Mouse (Mus musculus) neural tube, embryonic 14.5 days (tissue): ENCODE results near the gene Lypd5. TPM values are rescaled to one million over a fixed set of nuclear protein-coding genes. Genes with fewer than 3 reads are reported as not detected.
A peak's percentile ranks its signal among the peaks of the same experiment; 100 is the strongest.

Experiments used
- ATAC-seq: fragments of 200-750 bp; cut with Nextera tagmentation; 2 replicates; pipeline ENCODE4 v1.8.0; 2017; ENCODE audit warnings: low read depth, mild to moderate bottlenecking, moderate TSS enrichment, moderate library complexity
- H3K27ac ChIP-seq: fragments of 300-500 bp; sonication (generic); 2 replicates; pipeline ENCODE4 v1.5.1; 2014; ENCODE audit warnings: low read depth, mild to moderate bottlenecking, control low read depth, low read length, moderate library complexity, mixed read lengths
- H3K27me3 ChIP-seq: fragments of 300-500 bp; sonication (generic); 2 replicates; pipeline ENCODE4 v1.6.1; 2014; ENCODE audit warnings: low read length; ENCODE audit not compliant: control insufficient read depth, insufficient read depth
- H3K36me3 ChIP-seq: fragments of 300-500 bp; sonication (generic); 2 replicates; pipeline ENCODE4 v1.6.1; 2014; ENCODE audit warnings: low read length, mixed read lengths; ENCODE audit not compliant: control insufficient read depth, insufficient read depth
- H3K4me1 ChIP-seq: fragments of 300-500 bp; sonication (generic); 2 replicates; pipeline ENCODE4 v1.6.1; 2014; ENCODE audit warnings: low read length; ENCODE audit not compliant: control insufficient read depth, insufficient read depth
- H3K4me2 ChIP-seq: fragments of 300-500 bp; sonication (generic); 2 replicates; pipeline ENCODE4 v1.6.1; 2014; ENCODE audit warnings: mild to moderate bottlenecking, low read depth, low read length, control low read depth
- H3K4me3 ChIP-seq: fragments of 300-500 bp; sonication (generic); 2 replicates; pipeline ENCODE4 v1.5.1; 2014; ENCODE audit warnings: low read depth, low read length, control low read depth, mixed read lengths
- H3K9ac ChIP-seq: fragments of 300-500 bp; sonication (generic); replicated peaks from 2 replicates; pipeline ENCODE4 v1.6.1; 2014; ENCODE audit warnings: low read depth, mild to moderate bottlenecking, control low read depth, low read length, mixed read lengths
- H3K9me3 ChIP-seq: fragments of 300-500 bp; sonication (generic); 2 replicates; pipeline ENCODE4 v1.6.1; 2016; ENCODE audit warnings: low read length; ENCODE audit not compliant: control insufficient read depth
- WGBS: fragments of 180-500 bp; shearing (Covaris S2); extraction: QIAGEN DNeasy Blood & Tissue Kit; methylation state at CpG from one replicate; pipeline ENCODE4 v1.1.7; 2014; 5-methylcytosine and 5-hydroxymethylcytosine counted together
- polyA plus RNA-seq: library from polyadenylated mRNA; unstranded; fragments of >200 nt; fragmentation: Nextera tagmentation; extraction: Ambion mirVana; gene quantifications from 2 replicates; pipeline ENCODE4 v1.2.1, GENCODE M21; 2014

Gene Lypd5
- polyA plus RNA-seq, 1 experiment from 2014 or later, result not detected

GRCm38 (mm10) chr7:24376456-24376855, 27.5 kb downstream of the Lypd5 start:
- Histone ChIP-seq H3K27me3 (peaks cover 4% of the 10 kb centered on the region; the same call in 1 of the 2 replicates), H3K9me3 (no peaks in the 10 kb centered on the region), H3K4me3 (no peak overlapping the region), H3K4me2 (no peak overlapping the region), H3K36me3 (no peaks in the 10 kb centered on the region), H3K4me1 (peaks cover 8% of the 10 kb centered on the region; the same call in 1 of the 2 replicates), H3K27ac (no peak overlapping the region), H3K9ac (no peak overlapping the region)
- WGBS, result 90% methylated on average over 8 of the region's 8 CpGs
- ATAC-seq, result no peak

DNA sequence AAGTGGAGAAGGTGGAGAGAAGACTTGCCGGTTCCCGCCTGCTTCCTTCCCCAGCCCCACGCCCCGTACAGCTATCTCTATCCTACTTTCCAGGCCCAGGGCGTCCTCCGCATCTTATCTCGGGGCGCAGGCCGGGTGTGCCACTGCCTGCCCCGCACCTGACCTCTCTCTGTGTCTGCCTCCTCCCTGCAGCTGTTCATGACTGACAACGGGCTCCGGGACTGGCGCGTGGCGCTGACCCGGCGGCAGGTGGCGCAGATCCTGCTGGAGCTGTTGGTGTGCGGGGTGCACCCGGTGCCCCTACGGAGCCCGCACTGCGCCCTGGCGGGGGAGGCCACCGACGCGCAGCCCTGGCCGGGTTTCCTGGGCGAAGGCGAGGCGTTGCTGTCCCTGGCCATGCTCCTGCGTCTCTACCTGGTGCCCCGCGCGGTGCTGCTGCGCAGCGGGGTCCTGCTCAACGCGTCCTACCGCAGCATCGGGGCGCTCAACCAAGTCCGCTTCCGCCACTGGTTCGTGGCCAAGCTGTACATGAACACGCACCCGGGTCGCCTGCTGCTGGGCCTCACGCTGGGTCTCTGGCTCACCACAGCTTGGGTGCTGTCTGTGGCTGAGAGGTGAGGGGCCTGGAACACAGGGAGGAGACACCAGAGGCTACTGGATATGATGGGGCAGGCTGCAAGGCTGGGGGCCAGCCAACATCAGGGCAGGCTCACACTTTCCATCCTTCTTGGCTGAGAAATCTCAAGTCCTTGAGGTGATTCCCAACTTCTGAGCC, 28.3 kb downstream of the Lypd5 start:
- H3K9ac ChIP-seq, result 0 out of 2 replicates have a peak overlapping the region, but pooled peaks have one; percentile 28
- H3K4me2 ChIP-seq, result peak overlapping the region; percentile 38
- H3K36me3 ChIP-seq, result no peaks in the 10 kb centered on the region
- peak overlapping the region; percentile 17; the same call in 1 of the 2 replicates for H3K4me3 ChIP-seq
- 0 out of 2 replicates have a peak overlapping the region, but pooled peaks have one; percentile 44 for H3K27ac ChIP-seq
- H3K9me3 ChIP-seq, result no peaks in the 10 kb centered on the region
- peaks cover 8% of the 10 kb centered on the region; the same call in 1 of the 2 replicates for H3K4me1 ChIP-seq
- WGBS, result 8% methylated on average over 45 of the region's 49 CpGs
- peak; percentile 41; the same call in 1 of the 2 replicates for ATAC-seq
- H3K27me3 ChIP-seq, result peaks cover 4% of the 10 kb centered on the region; the same call in 1 of the 2 replicates

DNA sequence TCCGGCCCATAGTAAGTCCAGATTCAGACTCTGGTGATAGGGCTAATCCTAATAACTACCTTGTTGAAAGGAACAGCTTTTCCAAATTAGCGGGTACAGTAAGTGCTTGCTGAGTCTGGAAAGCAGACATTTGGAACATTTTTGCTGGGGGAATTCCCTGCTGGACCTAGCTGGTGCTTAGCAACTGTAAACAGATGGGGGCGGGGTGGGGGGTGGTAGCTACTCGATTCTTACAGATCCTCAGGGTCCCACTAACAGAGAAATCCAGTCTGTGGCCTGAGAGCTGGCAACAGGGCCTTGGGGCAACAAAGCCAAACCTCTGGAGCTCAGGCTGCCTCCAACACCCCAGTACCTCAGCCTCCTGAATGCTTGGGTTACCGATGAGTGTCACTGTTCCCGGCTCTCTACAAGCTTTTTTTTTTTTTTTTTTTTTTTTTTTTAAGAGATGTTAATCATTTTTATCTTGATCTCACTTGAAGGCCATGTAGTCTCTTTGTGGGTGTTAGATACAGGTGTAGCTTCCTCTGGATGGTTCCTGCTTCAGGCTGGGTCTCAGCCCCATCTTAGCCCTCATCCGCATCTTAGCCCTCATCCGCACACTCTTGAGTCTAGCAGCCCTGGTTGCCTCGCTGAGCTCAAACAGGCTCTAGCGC, 29.2 kb downstream of the Lypd5 start:
- H3K36me3 ChIP-seq, result no peaks in the 10 kb centered on the region
- no peak for ATAC-seq
- H3K27ac ChIP-seq, result no peak overlapping the region
- peaks cover 8% of the 10 kb centered on the region; the same call in 1 of the 2 replicates for H3K4me1 ChIP-seq
- no peaks in the 10 kb centered on the region for H3K9me3 ChIP-seq
- 70% methylated on average over 10 of the region's 10 CpGs for WGBS
- H3K4me2 ChIP-seq, result no peak overlapping the region
- H3K4me3 ChIP-seq, result no peak overlapping the region
- peaks cover 4% of the 10 kb centered on the region; the same call in 1 of the 2 replicates for H3K27me3 ChIP-seq
- H3K9ac ChIP-seq, result no peak overlapping the region

DNA sequence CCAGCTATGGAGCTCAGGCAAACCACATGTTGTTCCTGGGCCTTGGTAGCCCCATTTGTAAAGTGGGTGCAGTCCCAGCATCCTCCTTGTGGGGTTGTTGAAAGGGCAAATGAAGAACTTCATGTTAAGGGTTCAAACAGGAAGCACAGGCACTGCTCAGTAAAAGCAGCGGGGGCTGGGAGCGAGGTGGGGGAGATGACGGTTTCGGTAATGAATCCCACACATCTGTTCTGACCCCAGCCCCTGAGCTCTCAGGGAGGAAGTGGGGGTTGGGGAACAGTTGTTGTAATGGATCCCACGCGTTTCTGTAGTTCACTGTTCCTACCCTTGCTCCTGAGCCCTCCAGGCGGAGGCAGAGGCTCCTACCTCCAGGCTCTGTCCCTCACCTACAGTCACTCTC, 30.9 kb downstream of the Lypd5 start:
- Histone ChIP-seq H3K9ac (no peak overlapping the region), H3K36me3 (no peaks in the 10 kb centered on the region), H3K4me2 (no peak overlapping the region), H3K27ac (no peak overlapping the region), H3K27me3 (peaks cover 4% of the 10 kb centered on the region; the same call in 1 of the 2 replicates), H3K9me3 (no peaks in the 10 kb centered on the region), H3K4me3 (no peak overlapping the region), H3K4me1 (peaks cover 8% of the 10 kb centered on the region; the same call in 1 of the 2 replicates)
- WGBS, result 55% methylated on average over 7 of the region's 7 CpGs
- ATAC-seq, result no peak

DNA sequence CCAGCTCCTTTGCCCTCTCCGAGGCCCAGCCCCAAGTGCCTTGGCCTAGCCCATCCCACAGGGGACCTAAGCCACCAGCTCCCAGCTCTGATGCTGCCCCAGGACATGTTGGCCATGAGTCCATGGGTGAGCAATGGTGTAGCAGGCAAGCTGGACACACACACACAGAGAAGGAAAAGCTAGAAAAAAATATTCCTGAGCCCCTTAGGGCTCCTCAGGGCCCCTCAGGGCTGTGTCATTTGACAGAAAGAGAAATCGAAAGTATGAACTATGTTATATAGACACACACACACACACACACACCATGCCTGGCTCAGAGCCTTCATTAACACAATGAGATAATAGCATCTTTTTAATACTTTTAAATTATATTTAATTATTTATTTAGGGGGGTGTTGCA, 31.4 kb downstream of the Lypd5 start:
- Histone ChIP-seq H3K9me3 (no peaks in the 10 kb centered on the region), H3K27me3 (peaks cover 4% of the 10 kb centered on the region; the same call in 1 of the 2 replicates), H3K36me3 (no peaks in the 10 kb centered on the region), H3K4me1 (peaks cover 8% of the 10 kb centered on the region; the same call in 1 of the 2 replicates), H3K9ac (no peak overlapping the region), H3K4me3 (no peak overlapping the region), H3K27ac (no peak overlapping the region), H3K4me2 (no peak overlapping the region)
- WGBS, result 75% methylated on average over 2 of the region's 2 CpGs
- no peak for ATAC-seq

DNA sequence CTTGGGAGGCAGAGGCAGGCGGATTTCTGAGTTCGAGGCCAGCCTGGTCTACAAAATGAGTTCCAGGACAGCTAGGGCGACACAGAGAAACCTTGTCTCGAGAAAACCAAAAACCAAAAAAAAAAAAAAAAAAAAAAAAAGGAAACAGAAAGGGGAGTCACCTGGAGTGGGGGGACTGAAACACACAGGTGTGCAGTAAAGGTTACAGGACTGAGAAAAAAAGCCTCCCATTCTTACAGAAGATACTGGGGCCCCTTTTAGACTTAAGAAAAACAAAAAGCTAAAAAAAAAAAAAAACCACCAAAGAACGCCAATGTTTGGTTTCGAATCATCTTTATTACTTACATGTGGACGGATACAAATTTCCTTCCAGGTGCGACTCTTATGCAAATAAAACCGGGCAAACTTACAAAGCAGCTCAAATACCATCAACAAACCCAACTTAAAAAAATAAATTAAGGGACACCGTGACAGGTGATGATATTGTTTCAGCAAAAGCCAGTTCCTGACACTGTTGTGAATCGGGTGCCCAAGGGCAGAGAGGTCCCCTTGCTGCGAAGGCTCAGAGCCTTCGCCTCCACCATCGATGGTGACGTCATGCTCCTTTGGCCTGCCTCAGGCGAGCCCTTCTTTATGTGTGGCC, 33.9 kb downstream of the Lypd5 start:
- H3K9ac ChIP-seq, result no peak overlapping the region
- H3K4me3 ChIP-seq, result no peak overlapping the region
- no peak overlapping the region for H3K27ac ChIP-seq
- no peaks in the 10 kb centered on the region for H3K9me3 ChIP-seq
- WGBS, result 84% methylated on average over 16 of the region's 16 CpGs
- no peak overlapping the region for H3K4me2 ChIP-seq
- no peak for ATAC-seq
- H3K4me1 ChIP-seq, result no peaks in the 10 kb centered on the region
- H3K36me3 ChIP-seq, result no peaks in the 10 kb centered on the region
- H3K27me3 ChIP-seq, result no peaks in the 10 kb centered on the region

DNA sequence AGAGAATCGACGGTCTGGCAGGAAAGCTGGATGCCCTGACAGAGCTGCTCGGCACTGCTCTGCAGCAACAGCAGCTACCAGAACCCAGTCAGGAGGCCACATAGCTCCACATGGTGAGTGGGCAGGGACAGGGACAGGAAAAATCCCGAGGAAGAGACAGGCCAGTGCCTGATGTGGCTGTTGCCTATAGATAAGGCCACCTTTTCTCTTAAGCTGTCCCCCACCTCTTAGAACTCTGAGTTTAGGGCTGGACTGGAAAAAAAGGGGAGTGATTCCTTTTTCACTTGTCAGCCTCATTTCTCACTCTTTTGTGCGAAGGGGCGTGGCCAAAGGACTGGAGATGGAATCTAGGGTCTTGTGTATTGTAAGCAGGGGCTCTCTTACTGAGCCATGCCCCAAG, 35.1 kb downstream of the Lypd5 start:
- Histone ChIP-seq H3K4me1 (no peaks in the 10 kb centered on the region), H3K36me3 (no peaks in the 10 kb centered on the region), H3K27ac (no peak overlapping the region), H3K9me3 (no peaks in the 10 kb centered on the region), H3K4me3 (no peak overlapping the region), H3K4me2 (no peak overlapping the region), H3K9ac (no peak overlapping the region), H3K27me3 (no peaks in the 10 kb centered on the region)
- no peak for ATAC-seq
- 59% methylated on average over 6 of the region's 6 CpGs for WGBS

DNA sequence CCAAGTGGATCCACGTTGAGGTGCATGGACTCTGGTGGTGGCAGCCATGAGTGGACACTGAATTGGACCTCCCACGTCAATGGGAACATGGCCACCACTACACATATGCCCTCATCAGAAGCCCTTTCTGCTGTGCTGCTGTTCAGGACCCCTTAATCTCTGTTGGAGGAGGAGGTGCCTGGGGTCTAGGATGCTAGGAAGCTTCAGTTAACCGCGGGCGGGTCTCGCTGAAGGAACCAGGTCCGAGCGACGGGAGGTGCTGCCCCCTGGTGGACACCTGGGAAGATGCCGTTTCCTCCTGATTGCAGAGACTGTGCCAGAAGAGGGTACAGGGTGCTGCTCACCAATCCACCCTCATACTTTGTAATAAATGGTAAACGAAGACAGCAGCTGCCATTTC, 35.8 kb downstream of the Lypd5 start:
- no peaks in the 10 kb centered on the region for H3K36me3 ChIP-seq

More for the DNA sequence above, 35.8 kb downstream of the Lypd5 start:
- H3K9me3 ChIP-seq, result no peaks in the 10 kb centered on the region
- peak; percentile 32; the same call in 1 of the 2 replicates for ATAC-seq
- H3K27ac ChIP-seq, result no peak overlapping the region
- H3K4me2 ChIP-seq, result no peak overlapping the region
- no peak overlapping the region for H3K4me3 ChIP-seq
- no peak overlapping the region for H3K9ac ChIP-seq
- H3K27me3 ChIP-seq, result no peaks in the 10 kb centered on the region
- H3K4me1 ChIP-seq, result 0 out of 2 replicates have a peak, but pooled peaks cover 2% of the 10 kb centered on the region
- WGBS, result 10% methylated on average over 11 of the region's 11 CpGs
